Mouse (Mus musculus) heart, postnatal 25 days (tissue): ENCODE results near the gene Cul9. TPM values are rescaled to one million over a fixed set of nuclear protein-coding genes. Genes with fewer than 3 reads are reported as not detected.
"Not testable (repeated sequence)": the region's sequence is repeated elsewhere in the genome, so short reads cannot be mapped to it uniquely, and the experiment has no call there.

ENCODE experiments used
- DNase-seq: peaks from one replicate; pipeline ENCODE4 v3.0.0; 2022; ENCODE audit warnings: low spot score
- intact Hi-C: fragments of 180-260 bp; cut with DNase I; formaldehyde crosslinking; loops from one replicate; pipeline ENCODE4 v1.15.1; 2025
- total RNA-seq, 2 experiments: library from RNA; stranded (reverse); gene quantifications; 2 replicates each; pipeline ENCODE4 v1.2.3; 2021

Cul9 gene
- 10 to 100 TPM; 19.4 to 19.5 TPM for total RNA-seq

- intact Hi-C loops: no loop called here
- DNase-seq: peak; percentile 57
These were observed at the start of gene Cul9 for GRCm38 (mm10) chr17:46545813-46546564. Gene Cul9, minus strand, starts transcription at chr17:46546388.

GRCm38 (mm10) chr17:46595336-46595735, 49.1 kb upstream of the Cul9 start:
- intact Hi-C loops: no loop called here
- DNase-seq: no peak

- intact Hi-C loops: no loop called here
These were observed 48.4 kb upstream of the Cul9 start for GRCm38 (mm10) chr17:46594606-46595005.

DNA sequence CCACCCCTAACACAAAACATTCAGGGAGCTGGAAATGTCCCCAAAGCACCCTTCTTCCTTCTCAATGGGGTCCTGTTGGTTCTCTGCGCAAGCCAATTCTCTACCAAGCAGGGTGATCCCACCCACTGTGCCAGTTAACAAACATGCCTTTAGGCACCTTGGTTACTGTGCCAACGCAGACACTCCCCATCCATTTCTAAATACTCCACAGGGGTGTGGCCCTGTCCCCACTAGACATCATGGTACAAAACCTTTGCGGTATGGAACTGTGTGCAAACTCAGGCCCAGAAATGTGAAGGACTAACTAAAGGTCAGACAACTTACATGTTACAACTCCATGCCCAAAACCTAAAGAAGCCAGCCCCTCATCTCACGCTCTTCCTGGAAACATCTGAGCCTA, 46.9 kb upstream of the Cul9 start:
- DNase-seq: no peak
- intact Hi-C loops: no loop called here

More at GRCm38 (mm10) chr17:46594606-46595005, 48.4 kb upstream of the Cul9 start:
- DNase-seq: no peak

- DNase-seq: no peak
- intact Hi-C loops: no loop called here
These were observed 45.2 kb upstream of the Cul9 start for GRCm38 (mm10) chr17:46591406-46591805.

DNA sequence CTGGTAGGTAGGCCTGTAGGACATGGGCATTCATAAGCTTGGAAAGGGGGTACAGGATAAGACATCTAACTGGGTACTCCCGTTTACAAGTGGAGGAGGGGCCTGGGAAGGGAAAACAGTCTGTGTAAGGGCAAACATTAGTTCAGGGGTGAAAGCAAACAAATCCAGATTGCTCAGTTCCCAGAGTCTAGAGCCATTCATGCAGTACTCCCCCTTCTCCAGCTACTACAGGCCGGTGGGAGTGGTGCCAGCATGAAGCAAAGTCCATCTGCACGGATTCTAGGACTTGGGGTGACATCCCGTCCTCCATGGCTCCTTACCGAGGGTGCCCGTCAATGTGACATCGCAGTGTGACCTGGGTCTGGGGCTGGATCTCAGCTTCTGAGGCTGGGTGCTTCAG, 44.3 kb upstream of the Cul9 start:
- no peak for DNase-seq
- intact Hi-C loops: no loop called here

DNA sequence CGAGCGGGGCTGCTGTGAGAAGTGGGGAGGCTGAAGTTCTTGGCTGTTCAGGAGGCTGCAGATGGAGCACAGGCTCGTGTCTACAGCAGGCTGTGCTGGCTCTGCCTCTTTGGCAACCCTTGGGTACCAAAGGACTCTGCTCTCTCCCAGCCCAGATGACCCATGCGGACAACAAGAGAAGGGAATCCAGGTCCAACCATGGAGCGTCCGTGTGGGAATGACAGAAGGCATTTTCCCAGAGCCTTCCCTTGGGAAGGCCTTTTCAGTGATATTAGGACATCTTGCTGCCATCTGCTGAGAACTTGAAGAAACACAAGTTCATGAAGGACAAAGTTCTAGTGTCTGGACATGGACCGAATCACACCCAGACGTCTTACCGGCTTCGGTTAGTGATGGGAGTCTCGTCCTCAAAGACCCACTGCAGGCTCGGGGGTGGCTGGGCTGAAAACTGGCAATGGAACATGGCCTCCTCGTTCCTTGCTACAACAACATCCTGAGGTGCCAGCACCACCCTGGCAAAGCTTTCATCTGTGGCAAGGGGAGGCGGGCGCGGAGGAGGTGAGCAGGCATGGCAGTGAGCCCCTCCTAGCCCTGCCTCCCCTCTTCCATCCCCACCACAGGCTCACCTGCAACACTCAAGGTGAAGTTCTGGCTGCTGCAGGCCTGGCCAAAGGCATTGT, 43.6 kb upstream of the Cul9 start:
- intact Hi-C loops: loop anchor here (1.0 kb wide), 1 partner anchor 64 kb away; no protein-coding TSS in a partner anchor
- no peak for DNase-seq

DNA sequence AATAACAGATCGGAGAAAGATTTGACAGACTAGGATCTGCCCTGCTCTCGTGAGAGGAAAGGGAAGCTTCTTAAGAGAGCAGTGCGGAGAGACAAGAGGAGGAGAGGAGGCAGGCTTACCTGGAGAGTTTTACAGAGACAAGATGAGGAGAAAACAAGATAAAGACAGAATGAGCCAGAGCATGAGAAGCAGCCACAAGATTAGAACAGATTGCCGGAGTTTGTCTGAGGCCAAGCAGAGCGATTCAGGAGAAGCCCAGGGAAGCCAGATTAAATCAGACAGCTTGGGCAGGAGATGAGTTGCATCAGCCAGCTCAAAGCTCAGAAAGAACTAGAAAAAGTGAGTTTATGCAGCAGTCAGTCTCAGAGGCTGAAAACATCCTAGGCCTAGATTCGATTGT, 42.7 kb upstream of the Cul9 start:
- intact Hi-C loops: loop anchor here (1.0 kb wide), 1 partner anchor 64 kb away; no protein-coding TSS in a partner anchor
- DNase-seq: no peak

DNA sequence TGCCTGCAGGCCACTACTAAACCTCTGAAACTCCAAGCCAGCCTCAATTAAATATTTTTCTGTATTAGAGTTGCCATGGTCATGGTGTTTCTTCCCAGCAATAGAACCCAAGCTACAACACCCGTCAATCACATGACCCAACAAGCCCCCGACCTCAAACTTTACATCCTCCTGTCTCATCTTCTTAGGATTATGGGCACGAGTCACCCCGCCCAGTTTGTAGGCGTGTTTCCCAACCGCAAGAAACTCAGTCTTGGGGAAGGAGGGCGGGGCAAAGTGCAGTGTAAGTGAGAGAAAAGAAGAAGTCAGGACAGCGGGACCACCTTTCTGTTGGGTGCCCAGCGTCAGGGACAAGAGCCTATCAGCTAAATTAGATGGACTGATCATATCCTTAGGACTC, 42.0 kb upstream of the Cul9 start:
- DNase-seq: no peak
- intact Hi-C loops: no loop called here

DNA sequence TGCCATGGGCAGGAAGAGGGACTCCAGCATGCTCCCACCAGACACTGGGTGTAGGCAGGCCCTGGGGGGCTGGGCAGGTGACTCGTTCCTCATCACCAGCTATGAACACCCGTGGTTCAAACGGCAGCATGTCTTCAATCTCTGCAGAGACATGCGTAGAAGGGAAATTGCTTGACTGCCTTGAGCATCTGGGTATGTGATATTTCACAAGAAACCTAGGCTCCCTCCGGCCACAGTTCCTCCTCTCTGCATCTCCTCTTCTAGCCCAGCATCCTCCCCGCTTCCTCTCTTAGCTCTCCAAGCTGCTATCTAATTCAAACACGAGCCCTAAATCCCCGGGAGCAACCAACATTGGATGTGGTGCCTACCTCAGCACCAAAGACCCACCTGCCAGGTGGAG, 40.1 kb upstream of the Cul9 start:
- no peak for DNase-seq
- intact Hi-C loops: no loop called here

- intact Hi-C loops: no loop called here
- DNase-seq: no peak
These were observed 32.5 kb upstream of the Cul9 start for GRCm38 (mm10) chr17:46578650-46579049.

DNA sequence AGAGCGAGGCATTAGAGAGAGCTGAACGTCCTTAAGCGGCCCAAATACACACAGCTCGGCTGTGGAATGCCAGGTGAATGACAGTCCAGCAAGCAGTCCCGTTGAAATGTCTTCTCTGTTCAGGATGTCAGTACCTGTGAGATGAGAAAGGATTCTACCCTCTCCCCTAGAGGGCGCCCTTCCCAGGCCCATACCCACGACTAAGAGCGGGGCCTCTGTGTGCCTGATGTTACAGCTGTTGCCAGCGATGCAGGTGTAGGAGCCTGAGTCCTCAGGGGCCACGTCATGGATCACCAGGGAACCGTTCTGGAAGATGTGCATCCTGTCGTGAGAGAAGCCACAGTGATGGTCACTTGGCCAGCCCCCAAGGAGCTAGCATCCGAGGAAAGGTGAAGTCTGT, 29.9 kb upstream of the Cul9 start:
- DNase-seq: no peak
- intact Hi-C loops: no loop called here

GRCm38 (mm10) chr17:46574535-46574934, 28.3 kb upstream of the Cul9 start:
- intact Hi-C loops: no loop called here
- no peak for DNase-seq

GRCm38 (mm10) chr17:46571005-46571404, 24.8 kb upstream of the Cul9 start:
- DNase-seq: no peak
- intact Hi-C loops: no loop called here

- intact Hi-C loops: loop anchor here (5.0 kb wide), 1 partner anchor 148 kb away; the partner anchor contains the start of gene Ppp2r5d
These were observed 13.0 kb upstream of the Cul9 start for GRCm38 (mm10) chr17:46559146-46559545.

GRCm38 (mm10) chr17:46558151-46558550, 12.0 kb upstream of the Cul9 start:
- intact Hi-C loops: loop anchor here (5.0 kb wide), 1 partner anchor 149 kb away; the partner anchor contains the start of gene Ppp2r5d
- DNase-seq: no peak

More at GRCm38 (mm10) chr17:46559146-46559545, 13.0 kb upstream of the Cul9 start:
- DNase-seq: no peak

- not testable (repeated sequence) for DNase-seq
- intact Hi-C loops: loop anchor here (2.0 to 5.0 kb wide), 2 partner anchors 87 to 150 kb away; partner anchors contain the start of gene Ppp2r5d
These were observed 11.1 kb upstream of the Cul9 start for GRCm38 (mm10) chr17:46557321-46557720.

GRCm38 (mm10) chr17:46556584-46556945, 10.4 kb upstream of the Cul9 start:
- intact Hi-C loops: loop anchor here (2.0 to 5.0 kb wide), 2 partner anchors 88 to 151 kb away; partner anchors contain the start of gene Ppp2r5d
- DNase-seq: peak; percentile 32

DNA sequence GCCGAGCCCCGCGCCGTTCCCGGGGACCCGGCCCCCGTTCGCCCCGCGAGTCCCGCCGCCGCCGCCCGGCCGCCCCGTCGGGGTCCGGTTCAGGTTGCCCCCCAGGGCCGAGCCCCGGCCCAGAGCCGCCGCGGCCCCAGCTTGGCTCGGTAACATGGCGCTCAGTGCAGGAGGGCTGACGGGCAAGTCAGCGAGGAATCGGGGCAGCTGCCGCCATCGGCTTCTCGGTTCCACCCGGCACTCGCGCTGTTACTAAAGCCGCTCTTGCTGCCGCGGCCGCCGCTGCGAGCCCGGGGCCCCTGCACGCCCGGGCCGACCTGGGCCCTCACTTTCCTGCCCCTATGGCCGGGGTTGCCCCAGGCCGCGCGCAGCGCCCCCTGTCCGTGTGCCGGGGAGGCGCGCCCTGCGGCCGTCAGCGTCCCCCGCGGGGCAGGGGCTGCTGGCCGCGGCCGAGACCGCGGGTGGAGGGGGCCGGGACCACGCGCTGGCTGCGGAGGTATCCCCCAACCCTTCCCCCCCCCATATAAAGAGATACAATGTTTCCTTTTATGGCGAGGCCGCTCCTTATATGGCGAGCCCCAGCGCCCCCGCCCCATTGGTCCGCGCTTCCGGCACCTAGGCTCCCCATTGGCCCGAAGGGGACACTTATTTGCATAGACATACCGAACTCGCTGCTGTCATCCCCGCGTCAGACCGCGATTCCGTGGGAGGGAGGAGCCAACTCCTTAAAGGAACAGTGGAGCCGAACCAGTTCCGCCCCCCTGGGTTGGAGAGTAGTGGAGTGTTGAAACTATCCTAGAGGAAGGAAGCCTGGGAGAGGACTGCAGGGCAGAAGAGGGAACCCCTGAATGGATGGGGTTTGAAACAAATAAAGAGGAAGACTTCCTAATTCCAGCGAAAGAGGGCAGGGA, 9.7 kb upstream of the Cul9 start, which contains the start of gene Srf:
Srf (minus strand) TSS at position 503 of the 911 bp plus-strand sequence.
- DNase-seq: peak; percentile 98
- intact Hi-C loops: loop anchor here (2.0 to 5.0 kb wide), 2 partner anchors 89 to 151 kb away; partner anchors contain the start of gene Ppp2r5d
